Mouse (Mus musculus) frontal cortex, postnatal 14 days (tissue): ENCODE results near the gene Nup35.

Experiments used
- DNase-seq, 2 experiments: peaks; one replicate each; pipeline ENCODE4 v3.0.0; 2022; ENCODE audit warnings: low spot score in 2 of 2

Gene Nup35

GRCm38 (mm10) chr2:80616854-80617737, at the start of gene Nup35, which contains the start of gene Dusp19:
Gene Nup35 (plus strand): TSS chr2:80617236.
Gene Dusp19 (plus strand): TSS chr2:80617045.
- DNase-seq, result peak; percentile 89 to 91

GRCm38 (mm10) chr2:80567411-80567810, 49.6 kb upstream of the Nup35 start:
- DNase-seq, result no peak

DNA sequence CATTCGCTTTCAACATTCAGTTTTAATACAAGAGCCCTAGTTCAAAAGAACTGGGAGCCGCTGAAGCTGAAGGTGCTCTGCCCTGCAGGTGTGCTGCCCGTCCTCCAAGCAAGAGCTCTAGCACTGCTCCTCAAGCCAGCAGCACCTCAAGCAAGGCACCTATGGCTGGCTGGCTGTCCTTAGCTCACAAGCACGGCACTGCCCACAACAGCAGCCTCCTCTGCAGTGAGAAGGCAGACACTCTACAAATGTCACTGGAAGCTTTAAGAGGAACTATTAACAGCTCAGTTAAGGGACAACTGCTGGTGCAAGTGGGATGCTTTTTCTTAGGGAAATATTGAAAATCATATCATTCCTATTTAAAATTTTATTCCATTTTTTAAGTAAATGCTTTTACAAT, 46.4 kb upstream of the Nup35 start:
- DNase-seq, result no peak

- no peak for DNase-seq
Measured at GRCm38 (mm10) chr2:80577286-80577685, 39.8 kb upstream of the Nup35 start.

GRCm38 (mm10) chr2:80579253-80579891, 37.7 kb upstream of the Nup35 start:
- no peak for DNase-seq

- DNase-seq, result peak in 1 of 2 experiments; percentile 36
Measured at GRCm38 (mm10) chr2:80580311-80580961, 36.6 kb upstream of the Nup35 start.

DNA sequence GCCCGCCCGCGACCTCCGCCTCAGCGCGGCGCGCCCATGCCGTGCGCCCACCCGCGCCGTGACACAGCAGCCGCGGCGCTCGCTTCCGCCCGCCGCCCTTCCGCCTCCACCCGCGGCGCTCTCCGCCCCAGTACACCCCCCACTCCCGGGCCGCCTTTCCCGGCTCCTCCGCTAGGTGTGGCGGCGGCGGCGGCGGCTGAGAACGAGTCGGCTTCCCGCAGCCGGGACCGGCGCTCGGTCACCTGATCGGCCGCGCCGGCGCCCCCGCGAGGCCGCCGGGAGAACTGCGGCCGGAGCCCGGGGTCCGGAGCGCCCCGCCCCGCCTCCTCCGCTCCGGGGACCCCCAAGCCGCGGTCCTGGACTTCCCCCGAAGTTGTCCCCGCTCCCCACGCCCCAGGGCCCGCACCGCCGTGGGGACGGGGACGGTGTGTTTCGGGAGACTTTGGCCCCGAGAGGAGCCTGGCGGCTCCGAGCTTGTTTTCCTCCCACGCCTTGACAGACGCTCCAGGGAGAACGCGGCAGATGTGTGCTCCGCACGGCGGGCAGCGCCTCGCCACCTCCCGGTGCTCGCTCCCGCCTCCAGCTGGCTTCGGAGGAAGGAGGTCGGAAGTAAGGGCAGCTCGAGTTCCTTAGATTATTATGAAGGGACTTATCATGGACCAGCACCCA, 35.9 kb upstream of the Nup35 start, which contains the start of gene Nckap1:
Gene Nckap1, minus strand, starts transcription at position 338 of the 669 bp plus-strand sequence.
- peak; percentile 74 to 80 for DNase-seq

GRCm38 (mm10) chr2:80582356-80582755, 34.7 kb upstream of the Nup35 start:
- no peak for DNase-seq

DNA sequence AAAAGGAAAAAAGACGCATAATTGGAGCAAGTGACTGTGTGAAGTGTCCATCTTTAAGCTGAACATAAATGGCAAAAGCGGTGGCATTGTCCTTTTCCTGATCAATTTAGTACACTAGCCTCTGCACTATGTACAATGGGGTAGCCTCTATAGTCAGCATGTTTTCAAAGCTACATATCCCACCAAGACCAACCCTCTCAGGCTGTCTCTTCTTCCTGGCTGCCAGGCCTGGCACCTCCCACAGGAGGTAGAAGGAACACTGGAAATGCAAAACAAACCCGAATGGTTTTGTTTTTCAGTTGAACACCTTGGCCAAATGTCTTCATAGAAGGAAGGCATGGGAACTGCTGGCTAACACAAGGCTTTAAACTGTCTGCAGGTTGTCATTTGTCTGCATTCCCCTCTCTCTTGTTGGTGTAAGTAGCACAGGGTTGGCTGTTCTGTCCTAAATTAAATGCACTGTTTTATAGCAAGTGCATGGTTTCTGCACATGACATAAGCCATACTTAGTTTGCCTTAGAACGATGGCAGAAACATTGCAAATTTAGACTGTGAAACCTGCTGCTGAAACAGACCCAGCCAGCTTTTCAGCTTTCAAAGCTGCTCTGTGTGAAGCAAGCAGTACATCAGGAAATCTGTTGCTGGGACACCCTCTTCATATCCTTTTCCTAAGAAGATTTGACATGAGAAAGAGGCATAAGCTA, 22.7 kb upstream of the Nup35 start:
- DNase-seq, result peak in 1 of 2 experiments; percentile 34

GRCm38 (mm10) chr2:80596960-80597359, 20.1 kb upstream of the Nup35 start:
- DNase-seq, result no peak

DNA sequence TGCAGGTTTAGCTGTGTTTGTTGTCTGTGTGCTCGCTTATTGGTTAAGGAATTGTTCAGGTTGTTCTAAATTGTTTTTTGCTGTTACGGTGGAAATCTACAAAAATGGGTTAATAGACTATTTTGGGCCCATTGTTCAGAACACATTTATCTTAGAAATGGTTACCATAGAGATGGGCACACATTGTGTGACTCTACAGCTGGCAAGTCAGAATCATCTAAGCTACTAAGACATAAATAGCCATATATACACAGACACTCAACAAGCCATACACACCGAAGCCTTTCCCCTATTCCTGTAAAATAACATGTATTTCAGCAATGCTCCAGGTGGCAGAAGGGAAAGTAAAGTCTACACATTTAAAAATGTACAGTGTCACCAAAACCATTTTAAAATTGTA, 17.2 kb upstream of the Nup35 start:
- DNase-seq, result no peak

GRCm38 (mm10) chr2:80600611-80601010, 16.4 kb upstream of the Nup35 start:
- DNase-seq, result no peak

- DNase-seq, result no peak
Measured at GRCm38 (mm10) chr2:80602756-80603155, 14.3 kb upstream of the Nup35 start.

GRCm38 (mm10) chr2:80603771-80604426, 13.1 kb upstream of the Nup35 start:
- DNase-seq, result no peak

GRCm38 (mm10) chr2:80612286-80612685, 4.8 kb upstream of the Nup35 start:
- DNase-seq, result no peak

DNA sequence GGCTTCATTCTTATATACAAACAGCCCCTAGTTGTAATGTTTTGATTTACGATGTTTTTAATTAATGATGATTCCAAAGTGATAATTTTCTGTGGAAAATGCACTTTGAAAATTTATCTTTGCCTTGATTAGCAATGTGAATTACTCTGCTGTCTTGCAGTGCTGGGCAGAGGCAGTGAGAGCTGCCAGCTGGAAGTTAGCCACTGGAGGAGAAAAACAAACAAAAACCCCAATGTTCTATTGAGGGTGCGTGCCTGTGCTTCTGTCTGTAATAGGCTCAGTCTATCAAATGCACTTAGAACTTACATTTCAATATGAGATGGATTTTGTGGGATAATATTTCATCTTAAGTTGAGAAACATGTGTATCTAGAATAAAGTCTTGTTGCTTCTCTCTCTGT, 4.2 kb upstream of the Nup35 start:
- DNase-seq, result no peak

GRCm38 (mm10) chr2:80618991-80619390, 2.0 kb downstream of the Nup35 start:
- no peak for DNase-seq

DNA sequence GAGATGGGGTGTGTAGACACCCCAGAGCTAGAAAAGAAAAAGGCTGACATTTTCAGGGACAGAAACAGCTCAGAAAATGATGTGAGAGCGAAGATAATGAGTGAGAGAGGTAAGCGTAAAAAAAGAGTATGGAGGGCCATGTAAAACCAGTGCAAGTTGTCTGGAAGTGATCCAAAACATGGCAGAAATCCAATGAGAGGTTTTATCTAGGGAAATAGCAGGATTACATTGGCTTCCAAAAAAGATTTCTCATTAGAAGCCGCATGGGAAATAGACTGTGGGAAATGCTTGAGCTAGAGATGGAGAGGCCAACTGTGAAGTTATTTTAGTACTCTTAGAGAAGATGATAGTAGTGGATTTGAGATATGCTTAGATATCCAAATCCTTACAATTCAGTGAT, 4.9 kb downstream of the Nup35 start:
- no peak for DNase-seq

GRCm38 (mm10) chr2:80624523-80624922, 7.5 kb downstream of the Nup35 start:
- no peak for DNase-seq

DNA sequence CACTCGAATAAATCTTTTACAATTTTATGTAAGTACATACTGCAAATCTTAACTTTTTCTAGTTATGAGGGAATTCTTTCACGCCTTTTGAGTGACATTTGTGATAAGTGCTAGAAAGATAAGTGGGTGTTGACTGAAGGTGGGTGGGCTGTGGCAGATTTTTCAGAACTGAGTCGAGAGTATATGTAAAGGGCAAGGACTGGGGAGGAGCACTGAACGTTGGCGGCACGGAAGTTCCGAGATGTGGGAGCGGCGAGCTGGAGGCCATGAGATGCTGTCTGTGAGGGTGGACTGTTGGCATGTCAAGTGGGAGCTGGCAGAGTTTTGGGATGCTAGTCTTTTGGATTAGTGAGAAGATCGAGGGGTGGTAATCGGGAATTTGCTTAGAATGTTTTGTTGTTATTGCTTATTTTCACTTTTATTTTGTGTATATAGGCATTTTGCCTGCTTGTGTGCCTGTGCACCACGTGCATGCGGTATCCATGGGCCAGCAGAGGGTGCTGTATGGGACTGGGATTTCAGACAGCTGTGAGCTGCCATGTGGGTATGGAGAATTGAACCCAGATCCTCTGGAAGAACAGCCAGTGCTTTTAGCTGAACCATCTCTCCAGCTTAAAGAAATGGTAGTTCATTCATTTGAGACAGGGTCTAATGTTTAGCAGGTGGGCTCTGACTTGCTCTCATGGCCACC, 15.4 kb downstream of the Nup35 start:
- no peak for DNase-seq
